Comparison of ENCODE assay signal across 36 mouse cellular contexts in the genomic region with DNA sequence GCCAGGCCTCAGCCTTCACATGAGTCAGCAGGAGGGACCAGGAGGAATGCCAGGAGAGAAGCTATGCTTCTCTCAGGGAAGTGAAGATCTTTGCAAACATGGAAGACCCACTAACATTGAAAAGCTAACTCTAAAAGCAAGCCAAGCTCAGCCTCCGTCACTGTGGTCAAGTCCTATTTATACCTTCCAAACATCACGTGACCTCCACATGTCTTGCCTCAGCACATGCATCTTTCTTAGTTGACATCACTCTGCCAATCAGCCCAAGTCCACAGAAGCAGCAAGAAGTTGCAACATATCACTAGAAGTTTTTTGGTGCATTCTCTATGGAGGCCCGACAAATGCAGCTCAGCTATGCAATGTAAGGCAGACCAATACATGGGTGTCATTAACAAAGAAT. TPM values are rescaled to one million over a fixed set of nuclear protein-coding genes. Genes with fewer than 3 reads are reported as not detected.
"Had no signal": no experiment of that assay in that cellular context is flagged by ENCODE, and none has a peak within 500 bp of the region (broad histone marks: within the 10 kb centered on the region; RNA-seq: fewer than 3 reads in every experiment).

No protein-coding gene starts in this region.

- H3K4me1 ChIP-seq: hindbrain, embryonic 12.5 days; intestine, embryonic 15.5 days; limb, embryonic 10.5 days; limb, embryonic 12.5 days had no signal

- ATAC-seq: hindbrain, embryonic 16.5 days; inflammation-experienced regulatory T-cells, adult 6 months; intestine, embryonic 15.5 days; intestine, postnatal 0 days had no signal

- H3K27ac ChIP-seq: gastrocnemius, adult 2 months; heart, embryonic 13.5 days; heart, embryonic 15.5 days; hindbrain, embryonic 10.5 days; hindbrain, embryonic 12.5 days; hindbrain, embryonic 14.5 days; intestine, embryonic 15.5 days; layer of hippocampus, adult 2 months; left cerebral cortex, adult 2 months; limb, embryonic 10.5 days; limb, embryonic 12.5 days; liver, embryonic 13.5 days had no signal

- H3K4me3 ChIP-seq: gastrocnemius, adult 2 months; heart, embryonic 13.5 days; heart, embryonic 15.5 days; hindbrain, embryonic 10.5 days; hindbrain, embryonic 12.5 days; intestine, embryonic 15.5 days; layer of hippocampus, adult 2 months; left cerebral cortex, adult 2 months; limb, embryonic 10.5 days; limb, embryonic 12.5 days; liver, embryonic 13.5 days had no signal

- H3K4me2 ChIP-seq: heart, embryonic 11.5 days; heart, embryonic 13.5 days; heart, embryonic 15.5 days; hindbrain, embryonic 12.5 days; hindbrain, embryonic 14.5 days; intestine, embryonic 15.5 days; limb, embryonic 12.5 days; liver, embryonic 11.5 days; liver, embryonic 13.5 days had no signal

- H3K27me3 ChIP-seq: heart, embryonic 15.5 days; hindbrain, embryonic 12.5 days; intestine, embryonic 15.5 days; limb, embryonic 12.5 days; liver, embryonic 13.5 days had no signal

- H3K9me3 ChIP-seq: heart, embryonic 13.5 days; heart, embryonic 15.5 days; hindbrain, embryonic 10.5 days; hindbrain, embryonic 12.5 days; intestine, embryonic 15.5 days; limb, embryonic 10.5 days; limb, embryonic 12.5 days; liver, embryonic 13.5 days had no signal

- H3K9ac ChIP-seq: heart, embryonic 13.5 days; heart, embryonic 15.5 days; hindbrain, embryonic 12.5 days; hindbrain, embryonic 14.5 days; intestine, embryonic 15.5 days; limb, embryonic 12.5 days; liver, embryonic 13.5 days had no signal

- DNase-seq: gastrocnemius, adult 2 months; gastrocnemius, postnatal 10 days; gastrocnemius, postnatal 25 days; heart, adult 18-20 months; heart, postnatal 14 days; heart, postnatal 4 days; kidney, adult 18-20 months; kidney, adult 8-10 months; kidney, postnatal 10 days; kidney, postnatal 25 days; kidney, postnatal 4 days; liver; liver, embryonic 13.5 days had no signal

- H3K36me3 ChIP-seq: heart, embryonic 13.5 days; heart, embryonic 15.5 days; hindbrain, embryonic 10.5 days; hindbrain, embryonic 12.5 days; intestine, embryonic 15.5 days; limb, embryonic 10.5 days; limb, embryonic 12.5 days; liver, embryonic 13.5 days had no signal

RNA-seq across cellular contexts. Expression of gene Fcamr, which starts 20.8 kb away (rescaled TPM):
- total RNA-seq: gastrocnemius, postnatal 10 days; gastrocnemius, postnatal 25 days; gastrocnemius, postnatal 4 days; granulocyte monocyte progenitor cell, adult 5-6 weeks; layer of hippocampus, adult 2 months; layer of hippocampus, postnatal 10 days; layer of hippocampus, postnatal 25 days; left cerebral cortex, adult 2 months; left cerebral cortex, postnatal 14 days; left cerebral cortex, postnatal 36 days had no signal
- polyA plus RNA-seq: heart, embryonic 13.5 days; hindbrain, embryonic 10.5 days; hindbrain, embryonic 12.5 days; hindbrain, embryonic 14.5 days; hindbrain, embryonic 16.5 days; kidney, embryonic 14.5 days; kidney, embryonic 16.5 days; limb, embryonic 10.5 days; limb, embryonic 12.5 days; liver, embryonic 11.5 days; liver, embryonic 13.5 days had no signal

RNA-seq across cellular contexts. Expression of gene Pigr, which starts 46.6 kb away (rescaled TPM):
- total RNA-seq: gastrocnemius, adult 2 months; gastrocnemius, postnatal 10 days; gastrocnemius, postnatal 25 days; granulocyte monocyte progenitor cell, adult 5-6 weeks; heart, postnatal 4 days; layer of hippocampus, adult 2 months; layer of hippocampus, postnatal 10 days; layer of hippocampus, postnatal 25 days; left cerebral cortex, postnatal 36 days had no signal
- polyA plus RNA-seq: heart, embryonic 11.5 days; heart, embryonic 13.5 days; heart, embryonic 15.5 days; hindbrain, embryonic 10.5 days; hindbrain, embryonic 12.5 days; hindbrain, embryonic 14.5 days; hindbrain, embryonic 16.5 days; kidney, embryonic 14.5 days; kidney, embryonic 16.5 days; limb, embryonic 10.5 days; limb, embryonic 12.5 days had no signal
